Mouse (Mus musculus) neural tube, embryonic 11.5 days (tissue): ENCODE measurements around the gene Parp14. TPM values are rescaled to one million over a fixed set of nuclear protein-coding genes. Genes with fewer than 3 reads are reported as not detected.
"Not testable (repeated sequence)": the region's sequence is repeated elsewhere in the genome, so short reads cannot be mapped to it uniquely, and the experiment has no call there.

Source experiments
- ATAC-seq: fragments of 200-750 bp; cut with Nextera tagmentation; 2 replicates; pipeline ENCODE4 v1.8.0; 2017; ENCODE audit warnings: moderate number of reproducible peaks, mild to moderate bottlenecking, moderate TSS enrichment, moderate library complexity; ENCODE audit not compliant: insufficient read depth, low FRiP score, low TSS enrichment
- DNase-seq: peaks from one replicate; pipeline ENCODE4 v3.0.0-alpha.2; 2015; ENCODE audit warnings: low spot score
- H3K27ac ChIP-seq: fragments of 300-500 bp; sonication (generic); 2 replicates; pipeline ENCODE4 v1.5.1; 2014; ENCODE audit warnings: low read depth, mild to moderate bottlenecking, low read length
- H3K27me3 ChIP-seq: fragments of 300-500 bp; sonication (generic); 2 replicates; pipeline ENCODE4 v1.6.1; 2014; ENCODE audit warnings: mild to moderate bottlenecking, low read length, mixed read lengths; ENCODE audit not compliant: control insufficient read depth, insufficient read depth
- H3K36me3 ChIP-seq: fragments of 300-500 bp; sonication (generic); 2 replicates; pipeline ENCODE4 v1.6.1; 2014; ENCODE audit warnings: mild to moderate bottlenecking, low read length, moderate library complexity, mixed read lengths; ENCODE audit not compliant: control insufficient read depth, insufficient read depth
- H3K4me1 ChIP-seq: fragments of 300-500 bp; sonication (generic); 2 replicates; pipeline ENCODE4 v1.6.1; 2014; ENCODE audit warnings: low read length, mixed read lengths; ENCODE audit not compliant: control insufficient read depth, insufficient read depth
- H3K4me2 ChIP-seq: fragments of 300-500 bp; sonication (generic); 2 replicates; pipeline ENCODE4 v1.6.1; 2014; ENCODE audit warnings: low read depth, mild to moderate bottlenecking, moderate library complexity
- H3K4me3 ChIP-seq: fragments of 300-500 bp; sonication (generic); 2 replicates; pipeline ENCODE4 v1.5.1; 2014; ENCODE audit warnings: low read depth, low read length
- H3K9ac ChIP-seq: fragments of 300-500 bp; sonication (generic); 2 replicates; pipeline ENCODE4 v1.6.1; 2014; ENCODE audit warnings: mild to moderate bottlenecking, low read length
- H3K9me3 ChIP-seq: fragments of 300-500 bp; sonication (generic); 2 replicates; pipeline ENCODE4 v1.6.1; 2016; ENCODE audit warnings: low read length; ENCODE audit not compliant: control insufficient read depth
- WGBS: fragments of 180-500 bp; shearing (Covaris S2); extraction: QIAGEN DNeasy Blood & Tissue Kit; methylation state at CpG from one replicate; pipeline ENCODE4 v1.1.7; 2014; 5-methylcytosine and 5-hydroxymethylcytosine counted together
- polyA plus RNA-seq: library from polyadenylated mRNA; unstranded; fragments of >200 nt; fragmentation: Nextera tagmentation; extraction: Ambion mirVana; gene quantifications from 2 replicates; pipeline ENCODE4 v1.2.1, GENCODE M21; 2014

The Parp14 gene
- polyA plus RNA-seq, 1 experiment from 2014 or later = 0.19 TPM

DNA sequence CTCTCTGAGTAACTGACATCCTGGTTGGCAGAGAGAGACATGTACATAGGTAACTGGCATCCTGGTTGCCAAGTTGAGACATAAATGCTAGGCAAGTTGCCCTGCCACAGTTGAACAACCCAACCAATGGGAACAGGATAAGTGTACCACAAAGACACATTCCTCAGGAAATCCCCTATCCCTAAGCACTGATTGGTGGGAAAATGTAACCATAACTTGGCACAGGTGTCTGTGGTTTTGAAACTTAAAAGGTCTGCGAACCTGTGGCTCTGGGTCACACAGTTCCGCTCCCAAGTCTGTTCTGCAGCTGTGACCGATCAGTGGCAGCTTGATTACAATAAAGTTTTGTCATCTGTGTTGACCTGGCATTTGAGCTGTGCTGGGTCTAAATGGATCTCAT is 34.0 kb upstream of the Parp14 start:
- no peak overlapping the region for H3K4me2 ChIP-seq
- no peak overlapping the region for H3K9ac ChIP-seq
- no peak overlapping the region for H3K4me3 ChIP-seq
- no peaks in the 10 kb centered on the region for H3K9me3 ChIP-seq
- 91% methylated on average over 3 of the region's 3 CpGs for whole genome bisulfite sequencing
- no peaks in the 10 kb centered on the region for H3K27me3 ChIP-seq
- H3K27ac ChIP-seq = no peak overlapping the region
- no peaks in the 10 kb centered on the region for H3K4me1 ChIP-seq
- H3K36me3 ChIP-seq = no peaks in the 10 kb centered on the region
- ATAC-seq (no peak), DNase-seq (no peak)

DNA sequence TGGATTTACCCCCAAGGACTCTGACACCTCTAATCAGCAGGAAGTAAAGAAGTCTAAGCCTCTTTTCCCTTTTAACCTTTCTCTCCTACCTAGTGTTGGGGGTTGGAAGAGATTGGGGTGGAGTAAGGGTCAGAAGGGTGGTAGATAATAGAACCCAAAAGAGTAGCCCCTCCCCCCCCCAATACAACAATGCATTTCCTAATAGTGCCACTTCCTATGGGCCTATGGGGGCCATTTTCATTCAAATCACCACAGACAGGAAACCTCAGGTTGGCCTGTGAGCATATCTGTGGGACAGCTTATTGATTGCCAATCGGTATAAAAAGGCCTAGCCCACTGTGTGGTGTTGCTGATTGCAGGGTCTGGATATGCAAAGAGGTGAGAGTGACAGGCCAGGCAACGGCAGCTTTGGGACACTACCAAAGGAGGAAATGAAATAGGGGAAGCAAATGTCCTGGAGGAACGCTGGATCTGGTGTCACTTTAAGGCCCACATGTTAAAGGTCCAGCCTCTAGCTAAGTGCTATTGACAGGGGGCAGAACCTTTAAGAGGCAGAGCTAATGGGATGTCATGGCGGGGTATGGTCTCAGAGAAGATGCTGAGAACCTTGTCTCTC is 32.9 kb upstream of the Parp14 start:
- Histone ChIP-seq H3K9me3 (no peaks in the 10 kb centered on the region), H3K27ac (no peak overlapping the region), H3K4me1 (no peaks in the 10 kb centered on the region), H3K9ac (no peak overlapping the region), H3K4me2 (no peak overlapping the region), H3K36me3 (no peaks in the 10 kb centered on the region), H3K4me3 (no peak overlapping the region), H3K27me3 (no peaks in the 10 kb centered on the region)
- 62% methylated on average over 4 of the region's 4 CpGs for WGBS
- no peak for DNase-seq
- no peak for ATAC-seq

DNA sequence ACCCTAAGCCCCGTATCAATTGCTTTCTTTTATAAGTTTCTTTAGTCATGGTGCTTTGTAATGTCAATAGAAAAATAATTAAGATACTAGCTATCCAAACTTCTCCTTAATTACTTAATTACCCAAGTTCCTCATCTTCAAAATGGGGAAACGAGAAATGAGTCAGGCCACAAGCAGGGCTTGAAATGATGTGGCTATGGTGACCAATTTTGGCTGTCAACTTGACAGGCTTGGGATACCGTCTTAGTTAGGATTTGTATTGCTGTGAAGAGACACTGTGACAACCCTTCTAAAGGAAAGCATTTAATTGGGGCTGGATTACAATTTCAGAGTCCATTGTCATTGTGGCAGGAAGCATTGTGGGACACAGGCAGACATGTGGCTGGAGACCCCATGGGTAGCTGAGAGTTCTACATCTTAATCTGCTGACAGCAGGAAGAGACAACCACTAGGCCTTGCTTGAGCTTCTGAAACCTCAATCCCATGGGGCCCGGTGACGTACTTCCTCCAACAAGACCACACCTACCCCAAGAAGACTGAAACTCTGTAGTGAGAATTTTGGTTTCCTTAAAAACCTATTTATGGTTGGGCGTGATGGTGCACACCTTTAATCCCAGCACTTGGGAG is 31.8 kb upstream of the Parp14 start:
- Histone ChIP-seq H3K4me3 (no peak overlapping the region), H3K4me1 (no peaks in the 10 kb centered on the region), H3K27ac (no peak overlapping the region), H3K27me3 (no peaks in the 10 kb centered on the region), H3K9me3 (no peaks in the 10 kb centered on the region), H3K36me3 (no peaks in the 10 kb centered on the region), H3K4me2 (no peak overlapping the region), H3K9ac (no peak overlapping the region)
- WGBS = 89% methylated on average over 6 of the region's 6 CpGs
- ATAC-seq (no peak), DNase-seq (no peak)

DNA sequence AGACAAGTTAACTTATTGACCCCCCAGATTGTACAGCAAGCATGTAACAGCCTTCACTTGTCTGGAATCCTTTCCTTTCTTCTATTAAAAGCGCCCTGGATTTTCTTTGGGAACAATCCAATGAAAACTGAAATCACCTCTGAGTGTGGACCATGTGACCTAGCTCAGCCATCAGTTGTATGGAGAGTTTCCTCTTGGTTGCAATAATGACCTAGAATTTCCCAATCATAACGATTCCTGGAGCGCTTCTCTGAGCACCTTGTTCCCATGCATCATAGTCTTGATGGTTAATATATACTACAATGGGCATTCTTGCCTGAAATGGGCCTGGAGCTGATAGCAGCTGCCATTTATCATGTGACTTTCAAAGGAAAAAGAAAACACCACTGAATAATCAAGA is 29.2 kb upstream of the Parp14 start:
- no peak for DNase-seq
- H3K27me3 ChIP-seq = no peaks in the 10 kb centered on the region
- H3K27ac ChIP-seq = no peak overlapping the region
- no peaks in the 10 kb centered on the region for H3K9me3 ChIP-seq
- H3K4me1 ChIP-seq = no peaks in the 10 kb centered on the region
- 83% methylated on average over 3 of the region's 3 CpGs for WGBS
- ATAC-seq = no peak
- no peak overlapping the region for H3K4me3 ChIP-seq
- no peak overlapping the region for H3K4me2 ChIP-seq
- H3K9ac ChIP-seq = no peak overlapping the region
- no peaks in the 10 kb centered on the region for H3K36me3 ChIP-seq

DNA sequence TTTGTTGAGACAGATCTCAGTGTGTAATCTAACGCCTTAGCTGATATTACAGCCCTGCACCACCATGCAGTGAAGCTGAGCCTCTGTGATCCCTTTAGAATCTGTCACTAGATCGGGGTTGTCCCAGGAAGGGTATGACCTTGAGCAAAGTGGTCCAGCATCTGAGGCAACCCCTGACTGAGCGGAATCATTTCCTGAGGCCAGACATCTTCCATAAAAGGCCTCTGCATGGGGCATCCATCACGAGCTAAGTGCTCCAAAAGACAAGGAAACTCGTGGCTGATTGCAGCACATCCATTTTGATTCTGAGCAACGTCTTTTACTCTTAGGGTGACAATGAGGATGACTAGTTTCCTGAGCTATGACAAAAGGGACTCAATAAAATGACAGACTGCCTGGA is 23.7 kb upstream of the Parp14 start:
- H3K9ac ChIP-seq = no peak overlapping the region
- DNase-seq = no peak
- no peaks in the 10 kb centered on the region for H3K4me1 ChIP-seq
- WGBS = 22% methylated on average over 6 of the region's 6 CpGs
- H3K4me3 ChIP-seq = no peak overlapping the region
- no peak overlapping the region for H3K27ac ChIP-seq
- H3K27me3 ChIP-seq = no peaks in the 10 kb centered on the region
- no peak overlapping the region for H3K4me2 ChIP-seq
- no peak for ATAC-seq
- no peaks in the 10 kb centered on the region for H3K36me3 ChIP-seq
- no peaks in the 10 kb centered on the region for H3K9me3 ChIP-seq

DNA sequence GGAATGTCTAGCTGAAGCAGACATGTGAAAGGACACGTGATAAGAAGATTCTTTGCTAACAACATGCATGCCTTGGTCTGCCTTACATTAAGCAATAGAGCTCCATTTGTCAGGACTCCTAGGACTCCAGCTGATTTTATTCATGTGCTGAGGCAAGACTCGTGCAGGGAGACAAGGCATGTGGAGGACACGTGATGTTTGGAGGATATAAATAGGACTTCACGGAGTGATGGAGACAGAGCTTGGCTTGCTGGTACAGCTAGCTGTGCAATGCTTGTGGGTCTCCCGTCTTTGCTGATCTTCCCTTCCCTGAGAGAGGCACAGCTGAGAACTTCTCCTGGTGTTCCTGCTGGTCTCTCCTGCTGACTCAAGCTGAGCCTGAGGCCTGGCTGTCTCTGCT is 20.3 kb upstream of the Parp14 start:
- H3K36me3 ChIP-seq, ATAC-seq, H3K27ac ChIP-seq, H3K4me2 ChIP-seq, H3K9ac ChIP-seq, H3K27me3 ChIP-seq, H3K4me3 ChIP-seq, DNase-seq, H3K9me3 ChIP-seq, H3K4me1 ChIP-seq: not testable (repeated sequence)
- WGBS = 86% methylated on average over 5 of the region's 5 CpGs

DNA sequence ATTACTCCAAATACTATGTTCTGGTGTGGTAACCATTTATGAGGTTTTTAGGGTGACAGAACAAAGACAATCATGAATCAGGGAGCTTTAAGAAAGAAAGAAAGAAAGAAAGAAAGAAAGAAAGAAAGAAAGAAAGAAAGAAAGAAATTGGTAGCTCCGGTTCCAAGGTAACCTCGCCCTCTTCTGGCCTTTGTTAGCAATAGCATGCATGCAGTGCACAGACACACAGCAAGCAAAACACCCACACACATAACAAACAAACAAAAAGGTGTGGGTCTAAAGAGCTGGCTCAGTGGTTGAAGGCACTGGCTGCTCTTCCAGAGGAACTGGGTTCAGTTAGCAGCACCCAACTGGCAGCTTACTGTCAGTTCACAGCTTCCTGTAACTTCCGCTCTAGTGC is 19.3 kb upstream of the Parp14 start:
- Histone ChIP-seq H3K4me1 (no peaks in the 10 kb centered on the region), H3K4me3 (no peak overlapping the region), H3K9me3 (no peaks in the 10 kb centered on the region), H3K4me2 (no peak overlapping the region), H3K27ac (no peak overlapping the region), H3K27me3 (no peaks in the 10 kb centered on the region), H3K9ac (no peak overlapping the region), H3K36me3 (no peaks in the 10 kb centered on the region)
- DNase-seq = no peak
- WGBS = 82% methylated on average over 3 of the region's 3 CpGs
- no peak for ATAC-seq

DNA sequence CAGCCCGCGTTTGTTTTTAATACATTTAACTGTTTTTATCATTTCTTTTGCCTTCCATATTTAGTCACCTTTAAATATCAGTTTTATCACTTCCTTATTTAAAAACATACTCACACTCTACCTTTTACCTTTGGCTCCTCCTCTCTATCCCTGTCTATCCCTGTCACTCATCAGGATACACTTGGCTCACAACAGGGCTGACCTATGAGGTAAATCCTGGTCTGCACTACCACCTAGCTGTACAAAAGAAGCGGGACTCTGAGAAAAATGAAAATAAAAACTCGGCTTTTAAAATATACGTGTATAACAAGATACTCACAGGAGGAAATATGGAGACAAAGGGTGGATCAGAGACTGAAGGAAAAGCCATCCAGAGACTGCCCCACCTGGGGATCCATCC is 17.6 kb upstream of the Parp14 start:
- H3K36me3 ChIP-seq = no peaks in the 10 kb centered on the region
- no peak for ATAC-seq
- DNase-seq = no peak
- no peaks in the 10 kb centered on the region for H3K4me1 ChIP-seq
- no peak overlapping the region for H3K4me2 ChIP-seq
- no peaks in the 10 kb centered on the region for H3K27me3 ChIP-seq
- no peak overlapping the region for H3K4me3 ChIP-seq
- WGBS = 92% methylated on average over 5 of the region's 5 CpGs
- no peak overlapping the region for H3K9ac ChIP-seq
- no peak overlapping the region for H3K27ac ChIP-seq
- no peaks in the 10 kb centered on the region for H3K9me3 ChIP-seq

DNA sequence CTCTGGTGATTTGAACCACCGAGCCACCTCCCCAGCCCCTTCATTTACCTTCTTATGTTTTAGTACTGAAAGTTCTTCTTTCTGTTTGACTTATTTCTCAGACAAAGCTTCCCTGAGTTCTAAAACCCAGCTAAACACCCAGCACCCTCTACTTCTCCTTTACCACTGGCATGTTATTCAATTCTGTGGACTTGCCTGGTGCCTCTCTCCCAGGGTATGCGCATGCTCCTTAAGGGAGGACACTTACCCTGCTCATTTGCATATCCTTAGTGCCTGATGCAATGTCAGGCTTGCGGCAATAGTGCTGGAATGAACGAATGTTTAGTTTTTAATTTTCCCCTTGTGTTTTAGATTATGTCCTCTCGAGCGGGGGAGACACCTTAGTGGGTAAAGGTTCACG is 16.8 kb upstream of the Parp14 start:
- Histone ChIP-seq H3K4me3 (no peak overlapping the region), H3K9me3 (no peaks in the 10 kb centered on the region), H3K4me1 (no peaks in the 10 kb centered on the region), H3K36me3 (no peaks in the 10 kb centered on the region), H3K27ac (no peak overlapping the region), H3K4me2 (no peak overlapping the region), H3K9ac (no peak overlapping the region), H3K27me3 (no peaks in the 10 kb centered on the region)
- ATAC-seq (no peak), DNase-seq (no peak)
- WGBS = 83% methylated on average over 7 of the region's 7 CpGs
